Mouse (Mus musculus): ENCODE measurements at regions not wholly inside any gene's neighbourhood (a gene's known extent, or its start where the extent isn't known, plus 50 kb on each side); places are given as distances from the start of the nearest gene placed in this dataset.

DNA sequence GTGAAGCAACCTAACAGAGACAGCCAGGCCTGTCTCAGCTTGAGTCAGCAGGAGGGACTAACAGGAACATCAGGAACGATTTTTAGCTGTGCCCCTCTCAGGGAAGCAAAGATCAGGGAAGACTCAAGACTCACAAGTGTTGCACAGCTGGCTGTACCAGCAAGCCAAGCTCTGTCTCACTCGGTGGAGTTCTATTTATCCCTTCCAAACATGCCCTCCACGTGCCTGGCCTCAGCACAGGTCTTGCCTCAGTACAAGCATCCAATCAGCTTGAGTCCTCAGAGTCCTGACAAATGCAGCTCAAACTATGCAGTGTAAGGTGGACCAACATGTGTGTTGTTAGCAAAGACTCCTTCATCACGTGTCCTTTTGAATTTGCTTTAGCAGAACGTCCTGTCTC lies 178.4 kb downstream of the Foxo1 start:
- H3K4me1 ChIP-seq (ENCODE audit: control insufficient read depth, insufficient read depth, low read length), result peaks cover 4% of the 10 kb centered on the region; the same call in 1 of the 2 replicates
- TF ChIP-seq POLR2A (IDR thresholded peaks at IDR 0.05; ENCODE audit: insufficient read depth, low read depth, low read length) (no peak), CTCF (IDR thresholded peaks at IDR 0.05; ENCODE audit: insufficient read depth, low read depth, low read length) (no peak)
- no peak overlapping the region for H3K4me3 ChIP-seq (ENCODE audit: insufficient read depth, low read depth, low read length)
- 79% methylated on average over 5 of the region's 5 CpGs for WGBS
- no peak overlapping the region for H3K27ac ChIP-seq (ENCODE audit: insufficient read depth, low read depth, low read length)

DNA sequence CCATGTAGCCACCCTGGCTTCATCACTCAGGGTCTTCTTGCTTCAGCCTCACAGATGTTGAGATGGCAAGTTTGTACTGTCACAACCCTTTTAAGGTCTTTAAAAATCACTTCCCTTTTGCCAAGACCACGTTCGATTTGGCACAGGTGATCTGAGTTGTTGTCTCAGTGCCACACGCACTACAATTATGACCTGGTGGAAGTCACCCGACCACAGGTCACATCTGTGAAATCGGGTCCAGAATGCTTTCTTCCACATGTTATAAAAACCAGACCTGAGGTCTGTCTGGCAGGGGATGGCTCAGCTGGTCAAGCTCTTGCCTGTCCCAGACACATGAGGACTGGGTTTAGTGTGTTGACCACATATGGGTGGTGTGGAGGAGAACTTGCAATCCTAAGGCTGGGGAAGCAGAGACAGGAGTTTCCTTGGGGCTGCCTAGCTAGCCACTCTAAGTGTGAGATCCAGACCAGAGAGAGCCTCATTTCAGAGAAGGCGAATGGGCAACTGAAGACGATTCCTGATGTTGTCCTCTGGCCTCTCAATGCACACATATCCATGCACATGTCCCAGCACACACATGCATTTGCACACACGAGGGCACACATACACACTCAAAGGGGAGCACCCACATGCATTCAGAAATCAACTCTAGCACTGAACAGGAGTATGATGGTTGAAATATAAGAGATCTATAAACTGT lies 176.4 kb downstream of the Foxo1 start:
- TF ChIP-seq CTCF (IDR thresholded peaks at IDR 0.05; ENCODE audit: insufficient read depth, low read depth, low read length) (no peak), POLR2A (IDR thresholded peaks at IDR 0.05; ENCODE audit: insufficient read depth, low read depth, low read length) (no peak)

DNA sequence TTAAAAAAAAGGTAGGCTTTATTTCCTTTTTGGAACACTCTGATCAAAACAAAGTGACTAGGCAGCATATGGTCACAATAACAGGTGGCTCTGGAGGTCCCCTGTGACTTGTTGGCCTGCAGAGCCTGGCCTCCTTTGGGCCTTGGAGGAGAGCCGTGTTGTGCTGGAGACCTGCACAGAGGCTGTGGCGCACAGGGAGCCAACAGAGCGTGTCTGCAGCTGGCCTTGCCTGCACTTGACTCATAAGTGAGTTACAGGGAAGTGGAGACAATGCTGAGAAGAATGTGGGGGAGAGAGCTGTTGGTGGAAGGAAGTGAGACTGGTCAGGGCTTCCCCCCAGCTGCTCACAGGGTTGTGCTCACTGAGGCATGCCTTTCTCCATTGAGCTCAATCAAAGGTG lies 175.7 kb downstream of the Foxo1 start:
- 45% methylated on average over 3 of the region's 3 CpGs for WGBS
- TF ChIP-seq POLR2A (IDR thresholded peaks at IDR 0.05; ENCODE audit: insufficient read depth, low read depth, low read length) (no peak), CTCF (IDR thresholded peaks at IDR 0.05; ENCODE audit: insufficient read depth, low read depth, low read length) (no peak)
- H3K27ac ChIP-seq (ENCODE audit: insufficient read depth, low read depth, low read length), result no peak overlapping the region
- H3K4me1 ChIP-seq (ENCODE audit: control insufficient read depth, insufficient read depth, low read length), result peaks cover 4% of the 10 kb centered on the region; the same call in 1 of the 2 replicates
- no peak overlapping the region for H3K4me3 ChIP-seq (ENCODE audit: insufficient read depth, low read depth, low read length)

More for the DNA sequence above, 176.4 kb downstream of the Foxo1 start:
- H3K4me3 ChIP-seq (ENCODE audit: insufficient read depth, low read depth, low read length), result no peak overlapping the region
- 94% methylated on average over 8 of the region's 8 CpGs for WGBS
- peaks cover 4% of the 10 kb centered on the region; the same call in 1 of the 2 replicates for H3K4me1 ChIP-seq (ENCODE audit: control insufficient read depth, insufficient read depth, low read length)
- no peak overlapping the region for H3K27ac ChIP-seq (ENCODE audit: insufficient read depth, low read depth, low read length)

DNA sequence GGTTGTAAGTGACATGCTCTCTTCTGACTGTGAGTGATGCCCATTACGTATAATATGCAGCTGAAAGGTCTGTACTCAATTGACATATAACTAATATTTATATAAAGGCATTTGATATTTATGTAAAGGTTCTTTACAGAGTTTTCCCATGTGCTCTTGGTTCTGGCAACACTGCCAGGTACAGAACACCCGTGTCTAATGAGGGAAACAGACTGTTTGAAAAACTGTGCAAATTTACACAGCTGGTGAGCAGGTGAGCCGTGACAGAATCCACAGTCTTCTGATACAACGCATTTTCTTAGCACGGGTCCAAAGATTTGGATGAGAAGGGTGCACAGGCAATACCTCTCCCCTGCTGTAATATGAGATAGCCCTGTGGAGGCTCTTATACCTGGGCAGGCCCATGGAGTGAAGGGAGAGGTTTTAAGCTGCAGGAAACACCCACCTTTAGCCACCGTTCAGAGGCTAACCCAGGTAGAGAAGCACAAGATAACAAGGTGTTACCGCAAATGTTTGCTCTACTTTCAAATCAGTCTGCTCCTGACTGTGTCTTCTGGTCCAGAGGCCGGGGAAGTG lies 161.0 kb downstream of the Foxo1 start:
- 90% methylated on average over 8 of the region's 8 CpGs for WGBS
- Histone ChIP-seq H3K4me1 (ENCODE audit: control insufficient read depth, insufficient read depth, low read length) (no peaks in the 10 kb centered on the region), H3K4me3 (ENCODE audit: insufficient read depth, low read depth, low read length) (no peak overlapping the region), H3K27ac (ENCODE audit: insufficient read depth, low read depth, low read length) (no peak overlapping the region)
- TF ChIP-seq POLR2A (IDR thresholded peaks at IDR 0.05; ENCODE audit: insufficient read depth, low read depth, low read length), result no peak
- TF ChIP-seq CTCF (IDR thresholded peaks at IDR 0.05; ENCODE audit: insufficient read depth, low read depth, low read length), result no peak

DNA sequence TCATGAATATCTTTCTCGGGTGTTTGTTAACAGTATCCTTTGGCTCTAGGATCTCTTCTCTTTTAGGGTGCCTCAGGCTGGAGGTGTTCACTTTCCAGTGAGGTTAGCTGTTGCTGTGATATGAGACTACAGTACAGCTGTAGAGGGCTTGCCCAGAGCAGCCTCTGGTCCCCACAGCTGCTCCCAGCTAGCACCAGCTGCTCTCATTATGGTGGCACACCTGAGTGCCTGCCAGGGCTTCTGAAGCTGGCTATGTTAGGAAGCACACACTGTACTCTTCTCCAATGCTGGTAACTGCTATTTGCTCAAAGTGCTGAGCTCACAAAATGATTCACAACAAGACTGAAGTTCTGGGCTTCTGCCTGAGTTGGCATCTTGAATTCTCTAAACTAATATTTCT lies 154.7 kb downstream of the Foxo1 start:
- H3K27ac ChIP-seq (ENCODE audit: insufficient read depth, low read depth, low read length), result no peak overlapping the region
- no peaks in the 10 kb centered on the region for H3K4me1 ChIP-seq (ENCODE audit: control insufficient read depth, insufficient read depth, low read length)
- no peak overlapping the region for H3K4me3 ChIP-seq (ENCODE audit: insufficient read depth, low read depth, low read length)
- 84% methylated on average over 1 of the region's 1 CpGs for WGBS
- no peak for TF ChIP-seq POLR2A (IDR thresholded peaks at IDR 0.05; ENCODE audit: insufficient read depth, low read depth, low read length)
- no peak for TF ChIP-seq CTCF (IDR thresholded peaks at IDR 0.05; ENCODE audit: insufficient read depth, low read depth, low read length)

DNA sequence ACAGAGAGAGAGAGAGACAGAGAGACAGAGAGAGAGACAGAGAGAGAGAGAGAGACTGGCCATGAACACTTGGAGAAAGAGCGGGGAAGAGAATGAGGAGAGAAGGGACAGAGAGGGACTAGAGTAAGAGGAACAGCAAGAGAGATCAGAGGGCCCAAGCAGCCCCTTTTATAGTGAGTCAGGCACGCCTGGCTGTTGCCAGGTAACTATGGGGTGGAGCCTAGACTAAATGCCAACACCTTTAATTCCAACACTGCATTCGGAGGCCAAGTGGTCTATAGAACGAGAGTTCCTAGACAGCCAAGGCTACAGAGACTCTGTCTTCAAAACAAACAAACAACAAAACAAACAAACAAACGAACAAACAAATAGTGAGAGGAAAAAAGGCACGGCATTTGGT lies 148.1 kb downstream of the Foxo1 start:
- 87% methylated on average over 6 of the region's 6 CpGs for WGBS
- Histone ChIP-seq H3K27ac (ENCODE audit: insufficient read depth, low read depth, low read length) (no peak overlapping the region), H3K4me3 (ENCODE audit: insufficient read depth, low read depth, low read length) (no peak overlapping the region), H3K4me1 (ENCODE audit: control insufficient read depth, insufficient read depth, low read length) (peaks cover 8% of the 10 kb centered on the region; the same call in 1 of the 2 replicates)
- TF ChIP-seq POLR2A (IDR thresholded peaks at IDR 0.05; ENCODE audit: insufficient read depth, low read depth, low read length), result no peak
- TF ChIP-seq CTCF (IDR thresholded peaks at IDR 0.05; ENCODE audit: insufficient read depth, low read depth, low read length), result no peak

DNA sequence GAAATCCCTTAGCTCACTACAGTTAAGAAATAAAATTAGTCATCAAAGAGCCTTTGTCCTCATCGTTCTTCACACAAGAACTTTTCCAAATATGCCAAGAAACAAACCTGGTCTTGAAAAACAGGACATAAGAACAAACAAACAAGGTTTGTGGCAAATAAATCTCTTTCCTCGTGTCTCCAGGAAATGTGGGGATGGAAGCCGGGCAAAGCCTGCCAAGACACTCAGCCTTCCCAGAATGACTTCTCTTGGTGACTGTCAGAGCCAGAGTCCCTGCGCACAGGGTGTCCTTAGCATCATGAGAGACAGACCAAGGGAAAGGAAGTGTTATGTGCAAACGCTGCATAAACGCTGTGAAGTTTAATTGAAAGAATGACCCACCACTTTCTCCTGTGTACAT lies 147.2 kb downstream of the Foxo1 start:
- no peak for TF ChIP-seq CTCF (IDR thresholded peaks at IDR 0.05; ENCODE audit: insufficient read depth, low read depth, low read length)
- no peak for TF ChIP-seq POLR2A (IDR thresholded peaks at IDR 0.05; ENCODE audit: insufficient read depth, low read depth, low read length)
- H3K27ac ChIP-seq (ENCODE audit: insufficient read depth, low read depth, low read length), result no peak overlapping the region
- WGBS, result 41% methylated on average over 6 of the region's 6 CpGs
- peaks cover 8% of the 10 kb centered on the region; the same call in 1 of the 2 replicates for H3K4me1 ChIP-seq (ENCODE audit: control insufficient read depth, insufficient read depth, low read length)
- H3K4me3 ChIP-seq (ENCODE audit: insufficient read depth, low read depth, low read length), result no peak overlapping the region

DNA sequence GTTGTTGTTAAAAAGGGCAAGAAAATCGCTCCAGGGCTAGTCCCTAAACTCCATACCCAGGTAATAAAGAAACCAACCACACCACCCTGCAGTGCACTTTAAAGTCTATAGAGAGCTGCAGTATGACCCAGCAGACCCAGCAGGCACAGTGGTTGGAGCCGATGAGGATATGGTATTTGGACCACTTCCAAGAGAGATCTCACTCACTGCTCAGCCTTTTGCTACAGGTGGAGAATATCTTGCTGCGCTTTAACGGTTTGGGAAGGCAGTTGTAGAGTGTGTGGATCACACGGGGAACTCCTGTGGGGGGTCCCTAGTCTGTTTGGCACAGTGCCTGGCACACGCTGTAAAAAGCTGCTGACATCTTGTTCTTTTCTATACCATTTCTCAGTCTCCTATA lies 145.9 kb downstream of the Foxo1 start:
- Histone ChIP-seq H3K4me3 (ENCODE audit: insufficient read depth, low read depth, low read length) (no peak overlapping the region), H3K27ac (ENCODE audit: insufficient read depth, low read depth, low read length) (no peak overlapping the region), H3K4me1 (ENCODE audit: control insufficient read depth, insufficient read depth, low read length) (peaks cover 8% of the 10 kb centered on the region; the same call in 1 of the 2 replicates)
- WGBS, result 52% methylated on average over 6 of the region's 6 CpGs
- TF ChIP-seq CTCF (IDR thresholded peaks at IDR 0.05; ENCODE audit: insufficient read depth, low read depth, low read length), result no peak
- TF ChIP-seq POLR2A (IDR thresholded peaks at IDR 0.05; ENCODE audit: insufficient read depth, low read depth, low read length), result no peak

DNA sequence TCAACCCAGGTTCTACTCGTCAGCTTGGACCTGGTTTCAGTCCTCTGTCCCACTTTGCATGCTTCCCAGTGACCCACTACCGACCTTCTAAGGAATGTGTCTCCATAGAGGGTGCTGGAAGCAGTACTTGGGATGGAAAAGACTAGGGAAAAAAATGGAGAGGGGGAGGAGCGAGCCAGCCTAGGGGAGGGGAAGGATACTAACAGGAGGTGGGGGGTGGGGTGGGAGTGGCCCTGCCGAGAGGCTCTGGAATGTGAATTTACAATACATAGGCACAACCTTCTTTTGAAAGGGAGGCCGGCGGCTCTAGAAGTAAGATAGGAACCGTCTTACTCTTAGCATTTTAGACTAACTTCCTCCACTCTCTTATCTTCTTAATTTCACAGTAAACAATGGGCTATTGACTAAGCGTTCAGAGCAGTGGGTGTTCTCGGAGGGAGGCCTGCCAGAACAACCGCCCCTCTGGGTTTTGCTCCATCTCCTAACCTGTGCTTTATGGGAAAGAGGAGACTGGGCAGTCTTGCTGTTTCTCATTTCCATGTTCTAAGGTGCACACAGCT lies 145.1 kb downstream of the Foxo1 start:
- WGBS, result 33% methylated on average over 10 of the region's 10 CpGs
- no peak for TF ChIP-seq POLR2A (IDR thresholded peaks at IDR 0.05; ENCODE audit: insufficient read depth, low read depth, low read length)
- no peak for TF ChIP-seq CTCF (IDR thresholded peaks at IDR 0.05; ENCODE audit: insufficient read depth, low read depth, low read length)

More for the DNA sequence above, 145.1 kb downstream of the Foxo1 start:
- Histone ChIP-seq H3K4me3 (ENCODE audit: insufficient read depth, low read depth, low read length) (no peak overlapping the region), H3K4me1 (ENCODE audit: control insufficient read depth, insufficient read depth, low read length) (peaks cover 8% of the 10 kb centered on the region; the same call in 1 of the 2 replicates), H3K27ac (ENCODE audit: insufficient read depth, low read depth, low read length) (0 out of 2 replicates have a peak overlapping the region, but pooled peaks have one; percentile 5)

Data from olfactory bulb, adult 2 months (tissue).